Mouse (Mus musculus): Measurements from ENCODE around the gene Prr14. TPM values are rescaled to one million over a fixed set of nuclear protein-coding genes. Genes with fewer than 3 reads are reported as not detected.
"Not testable (repeated sequence)": the region's sequence is repeated elsewhere in the genome, so short reads cannot be mapped to it uniquely, and the experiment has no call there.

Prr14 gene
- polyA plus RNA-seq, 1 experiment from 2014 or later: 55.9 TPM

DNA sequence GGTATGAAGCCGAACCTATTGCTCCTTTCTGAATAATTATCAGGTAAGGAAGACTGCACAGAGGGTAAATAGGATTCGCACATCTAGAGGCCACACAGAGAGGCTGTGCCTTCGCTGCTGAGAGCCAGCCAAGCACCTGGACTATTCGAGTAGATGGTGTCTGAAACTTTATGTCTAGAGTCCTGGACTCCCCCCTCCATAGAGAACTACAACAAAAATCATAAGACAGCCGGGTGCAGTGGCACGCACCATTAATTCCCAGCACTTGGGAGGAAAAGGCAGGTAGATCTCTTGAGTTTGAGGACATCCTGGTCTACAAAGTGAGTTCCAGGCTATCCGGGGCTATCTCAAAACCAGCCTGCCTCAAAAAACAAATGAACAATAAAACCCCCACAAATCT is 9.4 kb upstream of the Prr14 start:
- Histone ChIP-seq H3K4me1 (peaks cover 26% of the 10 kb centered on the region), H3K4me3 (replicated peaks) (peak overlapping the region; percentile 68), H3K36me3 (peaks cover 31% of the 10 kb centered on the region), H3K27me3 (no peaks in the 10 kb centered on the region), H3K27ac (replicated peaks) (no peak overlapping the region), H3K4me2 (replicated peaks) (peak overlapping the region; percentile 63), H3K9me3 (replicated peaks) (no peaks in the 10 kb centered on the region), H3K9ac (0 out of 2 replicates have a peak overlapping the region, but pooled peaks have one; percentile 12)
- 81% methylated on average over 7 of the region's 7 CpGs for WGBS
- no peak for ATAC-seq (ENCODE audit: insufficient number of reproducible peaks, low FRiP score, low TSS enrichment, low read depth)

DNA sequence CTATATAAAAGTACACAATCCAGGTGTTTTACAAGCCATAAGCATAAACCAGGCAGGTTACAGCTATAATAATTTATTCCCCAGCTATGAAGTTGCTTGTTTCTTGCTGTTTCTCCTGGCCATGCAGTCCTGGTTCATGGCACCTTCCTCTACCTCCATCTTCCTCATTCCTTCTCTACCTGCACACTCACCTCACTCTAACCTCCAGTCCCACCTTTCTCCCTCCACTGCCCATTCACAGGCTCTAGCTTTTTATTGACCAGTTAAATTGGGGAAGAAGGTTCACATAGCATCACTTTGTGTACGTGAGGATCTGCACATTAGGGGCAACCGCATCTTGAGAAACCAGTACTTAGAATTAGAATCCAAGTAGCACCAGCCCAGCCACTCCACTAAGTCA is 6.4 kb upstream of the Prr14 start:
- Histone ChIP-seq H3K4me2 (replicated peaks) (no peak overlapping the region), H3K27ac (replicated peaks) (no peak overlapping the region), H3K4me3 (replicated peaks) (no peak overlapping the region), H3K9me3 (replicated peaks) (no peaks in the 10 kb centered on the region), H3K4me1 (peaks cover 26% of the 10 kb centered on the region), H3K9ac (no peak overlapping the region), H3K36me3 (peaks cover 32% of the 10 kb centered on the region), H3K27me3 (no peaks in the 10 kb centered on the region)
- ATAC-seq (ENCODE audit: insufficient number of reproducible peaks, low FRiP score, low TSS enrichment, low read depth): no peak
- WGBS: 95% methylated on average over 2 of the region's 2 CpGs

DNA sequence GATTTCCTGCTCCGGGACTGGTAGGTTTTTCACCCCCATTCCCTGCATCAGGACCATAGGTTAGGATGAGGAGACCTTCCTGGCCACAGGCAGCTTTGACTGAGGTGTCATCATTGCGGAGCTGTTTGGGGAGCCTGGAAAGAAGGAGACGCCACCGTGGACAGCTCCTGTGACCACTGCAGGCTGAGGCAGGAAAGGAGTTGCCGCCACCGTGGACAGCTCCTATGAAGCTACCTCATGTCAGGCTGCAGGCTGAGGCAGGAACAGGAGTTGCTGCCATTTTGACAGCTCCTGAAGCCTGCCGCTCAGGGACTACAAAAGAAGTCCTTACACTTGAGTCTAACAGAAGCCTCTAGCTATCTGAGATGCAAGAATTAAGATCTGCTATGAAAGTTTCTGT is 4.5 kb upstream of the Prr14 start:
- ATAC-seq (ENCODE audit: insufficient number of reproducible peaks, low FRiP score, low TSS enrichment, low read depth): no peak
- H3K4me1 ChIP-seq: peaks cover 19% of the 10 kb centered on the region
- H3K27ac ChIP-seq (replicated peaks): no peak overlapping the region
- H3K9me3 ChIP-seq (replicated peaks): no peaks in the 10 kb centered on the region
- no peak overlapping the region for H3K4me2 ChIP-seq (replicated peaks)
- H3K9ac ChIP-seq: no peak overlapping the region
- H3K36me3 ChIP-seq: peaks cover 39% of the 10 kb centered on the region
- 90% methylated on average over 7 of the region's 7 CpGs for WGBS
- H3K27me3 ChIP-seq: no peaks in the 10 kb centered on the region
- no peak overlapping the region for H3K4me3 ChIP-seq (replicated peaks)

DNA sequence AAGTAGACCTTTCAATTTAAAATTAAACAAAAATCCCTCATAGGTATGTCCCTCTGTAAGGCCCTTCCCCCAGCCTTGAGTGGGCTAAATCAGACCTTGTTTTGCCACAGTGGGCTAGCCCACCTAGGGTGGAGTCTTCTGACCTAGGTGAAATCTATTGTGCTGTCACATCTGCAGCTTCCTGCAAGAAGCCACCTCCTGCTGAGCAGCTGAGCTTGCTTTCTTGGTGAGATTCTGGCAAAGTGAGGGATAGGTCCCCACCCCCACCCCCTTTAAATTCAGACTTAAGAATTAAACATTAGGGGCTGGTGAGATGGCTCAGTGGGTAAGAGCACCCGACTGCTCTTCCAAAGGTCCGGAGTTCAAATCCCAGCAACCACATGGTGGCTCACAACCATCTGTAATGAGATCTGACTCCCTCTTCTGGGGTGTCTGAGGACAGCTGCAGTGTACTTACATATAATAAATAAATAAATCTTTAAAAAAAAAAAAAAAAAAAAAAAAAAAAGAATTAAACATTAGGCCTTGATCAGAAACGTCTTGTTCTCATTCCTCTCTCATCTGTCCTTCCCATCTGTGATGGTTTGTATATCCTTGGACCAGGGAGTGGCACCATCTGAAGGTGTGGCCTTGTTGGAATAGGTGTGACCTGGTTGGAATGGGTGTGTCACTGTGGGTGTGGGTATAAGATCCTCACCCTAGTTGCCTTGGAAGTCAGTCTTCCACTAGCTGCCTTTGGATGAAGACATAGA is 864 bp upstream of the Prr14 start:
- H3K4me3 ChIP-seq (replicated peaks); ATAC-seq (ENCODE audit: insufficient number of reproducible peaks, low FRiP score, low TSS enrichment, low read depth); H3K27me3 ChIP-seq; H3K4me2 ChIP-seq (replicated peaks); H3K4me1 ChIP-seq; H3K9ac ChIP-seq; H3K27ac ChIP-seq (replicated peaks); H3K9me3 ChIP-seq (replicated peaks): not testable (repeated sequence)
- 85% methylated on average over 3 of the region's 3 CpGs for WGBS
- peaks cover 41% of the 10 kb centered on the region for H3K36me3 ChIP-seq

DNA sequence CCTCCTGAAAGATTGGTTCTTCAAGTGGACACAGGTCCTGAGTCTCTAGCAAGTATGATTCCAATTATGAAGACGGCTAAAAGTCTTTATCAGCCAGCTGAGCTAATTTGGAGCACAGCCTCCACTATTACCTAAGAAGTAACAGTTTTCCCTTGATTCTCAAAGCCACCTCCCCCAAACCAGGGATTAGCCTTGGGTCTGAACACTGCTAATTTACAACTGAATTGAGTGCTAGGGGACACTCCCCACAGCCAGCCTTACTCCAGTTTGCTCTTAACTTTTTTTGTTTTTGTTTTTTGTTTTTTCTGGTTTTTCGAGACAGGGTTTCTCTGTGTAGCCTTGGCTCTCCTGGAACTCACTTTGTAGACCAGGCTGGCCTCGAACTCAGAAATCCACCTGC is 5.8 kb downstream of the Prr14 start:
- Histone ChIP-seq H3K27ac (replicated peaks) (no peak overlapping the region), H3K4me1 (peaks cover 5% of the 10 kb centered on the region), H3K9me3 (replicated peaks) (no peaks in the 10 kb centered on the region), H3K4me2 (replicated peaks) (no peak overlapping the region), H3K36me3 (peaks cover 32% of the 10 kb centered on the region), H3K27me3 (no peaks in the 10 kb centered on the region), H3K4me3 (replicated peaks) (no peak overlapping the region), H3K9ac (no peak overlapping the region)
- WGBS: 81% methylated on average over 3 of the region's 3 CpGs
- no peak for ATAC-seq (ENCODE audit: insufficient number of reproducible peaks, low FRiP score, low TSS enrichment, low read depth)

DNA sequence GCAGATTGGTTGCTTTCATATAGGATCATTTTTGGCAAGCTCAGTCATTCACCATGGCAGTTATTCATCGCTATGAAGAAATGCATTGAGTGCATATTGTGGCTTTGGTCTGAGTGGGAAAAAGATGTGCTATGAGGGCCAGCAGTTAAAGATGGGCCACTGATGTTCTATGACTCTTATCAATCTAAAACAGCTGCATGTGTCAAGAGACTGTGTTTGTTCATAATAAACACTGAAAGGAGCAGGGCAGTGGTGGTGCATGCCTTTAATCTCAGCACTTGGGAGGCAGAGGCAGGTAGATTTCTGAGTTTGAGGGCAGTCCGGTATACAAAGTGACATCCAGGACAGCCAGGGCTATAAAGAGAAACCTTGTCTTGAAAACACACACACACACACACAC is 6.3 kb downstream of the Prr14 start:
- H3K9me3 ChIP-seq (replicated peaks); ATAC-seq (ENCODE audit: insufficient number of reproducible peaks, low FRiP score, low TSS enrichment, low read depth); H3K4me1 ChIP-seq; H3K27me3 ChIP-seq; H3K4me2 ChIP-seq (replicated peaks); H3K27ac ChIP-seq (replicated peaks); H3K9ac ChIP-seq; H3K4me3 ChIP-seq (replicated peaks): not testable (repeated sequence)
- 92% methylated on average over 2 of the region's 2 CpGs for WGBS
- peaks cover 31% of the 10 kb centered on the region for H3K36me3 ChIP-seq

DNA sequence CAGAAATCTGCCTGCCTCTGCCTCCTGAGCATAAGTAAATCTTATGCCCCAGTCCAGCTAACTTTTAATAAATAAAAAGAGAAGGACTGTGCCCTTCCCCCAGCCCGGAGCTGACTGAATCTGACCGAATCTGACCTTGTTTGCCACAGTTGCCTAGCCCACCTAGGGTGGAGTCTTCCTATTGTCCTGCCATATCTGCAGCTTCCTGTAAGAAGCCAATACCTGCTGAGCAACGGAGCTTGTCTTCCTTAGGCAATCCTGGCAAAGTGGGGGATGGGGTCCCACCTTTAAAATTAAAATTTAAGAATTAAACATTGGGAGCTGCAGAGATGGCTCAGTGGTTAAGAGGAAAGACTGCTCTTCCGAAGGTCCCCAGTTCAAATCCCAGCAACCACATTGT is 7.2 kb downstream of the Prr14 start:
- no peak overlapping the region for H3K27ac ChIP-seq (replicated peaks)
- no peaks in the 10 kb centered on the region for H3K27me3 ChIP-seq
- H3K9me3 ChIP-seq (replicated peaks): no peaks in the 10 kb centered on the region
- no peak overlapping the region for H3K9ac ChIP-seq
- peaks cover 5% of the 10 kb centered on the region for H3K4me1 ChIP-seq
- no peak overlapping the region for H3K4me3 ChIP-seq (replicated peaks)
- no peak for ATAC-seq (ENCODE audit: insufficient number of reproducible peaks, low FRiP score, low TSS enrichment, low read depth)
- H3K36me3 ChIP-seq: peaks cover 31% of the 10 kb centered on the region
- 91% methylated on average over 4 of the region's 4 CpGs for WGBS
- H3K4me2 ChIP-seq (replicated peaks): no peak overlapping the region

DNA sequence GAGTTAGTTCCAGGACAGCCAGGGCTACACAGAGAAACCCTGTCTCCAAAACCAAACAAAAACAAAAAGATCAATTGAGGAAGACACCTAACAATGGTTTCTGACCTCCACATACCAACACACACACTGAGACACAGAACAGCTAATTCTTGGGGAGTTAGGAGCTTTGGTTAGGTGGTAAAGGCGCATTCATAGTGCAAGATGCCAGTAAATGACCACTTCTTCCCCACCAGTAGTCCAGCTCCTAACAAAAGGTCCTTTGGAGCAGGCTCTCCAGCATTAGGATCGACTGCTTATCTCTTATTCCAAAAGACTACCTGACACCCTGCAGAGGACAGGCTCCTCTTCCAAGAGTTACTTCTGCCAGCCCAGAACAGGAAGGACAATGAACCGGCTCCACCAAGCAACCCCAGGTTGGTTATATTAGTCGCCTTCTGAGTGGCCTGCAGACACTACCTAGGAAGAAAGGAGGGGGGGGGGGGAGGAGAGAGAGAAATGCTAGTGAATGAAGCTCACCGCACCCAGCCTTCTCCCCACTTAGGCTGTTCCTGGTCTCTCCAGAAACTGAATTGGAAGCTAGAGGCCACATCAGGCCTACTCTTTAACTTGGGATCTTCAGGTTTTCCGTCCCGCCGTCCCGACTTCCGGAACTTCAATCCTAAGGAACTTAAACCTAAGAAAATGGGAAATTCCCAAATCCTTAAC is 10.8 kb downstream of the Prr14 start:
- Histone ChIP-seq H3K9ac (peak overlapping the region; percentile 48), H3K4me1 (peaks cover 17% of the 10 kb centered on the region), H3K36me3 (peaks cover 44% of the 10 kb centered on the region), H3K9me3 (replicated peaks) (no peaks in the 10 kb centered on the region), H3K27ac (replicated peaks) (peak overlapping the region; percentile 99), H3K4me2 (replicated peaks) (peak overlapping the region; percentile 78), H3K4me3 (replicated peaks) (peak overlapping the region; percentile 63), H3K27me3 (no peaks in the 10 kb centered on the region)
- WGBS: 8% methylated on average over 10 of the region's 10 CpGs
- no peak for ATAC-seq (ENCODE audit: insufficient number of reproducible peaks, low FRiP score, low TSS enrichment, low read depth)

DNA sequence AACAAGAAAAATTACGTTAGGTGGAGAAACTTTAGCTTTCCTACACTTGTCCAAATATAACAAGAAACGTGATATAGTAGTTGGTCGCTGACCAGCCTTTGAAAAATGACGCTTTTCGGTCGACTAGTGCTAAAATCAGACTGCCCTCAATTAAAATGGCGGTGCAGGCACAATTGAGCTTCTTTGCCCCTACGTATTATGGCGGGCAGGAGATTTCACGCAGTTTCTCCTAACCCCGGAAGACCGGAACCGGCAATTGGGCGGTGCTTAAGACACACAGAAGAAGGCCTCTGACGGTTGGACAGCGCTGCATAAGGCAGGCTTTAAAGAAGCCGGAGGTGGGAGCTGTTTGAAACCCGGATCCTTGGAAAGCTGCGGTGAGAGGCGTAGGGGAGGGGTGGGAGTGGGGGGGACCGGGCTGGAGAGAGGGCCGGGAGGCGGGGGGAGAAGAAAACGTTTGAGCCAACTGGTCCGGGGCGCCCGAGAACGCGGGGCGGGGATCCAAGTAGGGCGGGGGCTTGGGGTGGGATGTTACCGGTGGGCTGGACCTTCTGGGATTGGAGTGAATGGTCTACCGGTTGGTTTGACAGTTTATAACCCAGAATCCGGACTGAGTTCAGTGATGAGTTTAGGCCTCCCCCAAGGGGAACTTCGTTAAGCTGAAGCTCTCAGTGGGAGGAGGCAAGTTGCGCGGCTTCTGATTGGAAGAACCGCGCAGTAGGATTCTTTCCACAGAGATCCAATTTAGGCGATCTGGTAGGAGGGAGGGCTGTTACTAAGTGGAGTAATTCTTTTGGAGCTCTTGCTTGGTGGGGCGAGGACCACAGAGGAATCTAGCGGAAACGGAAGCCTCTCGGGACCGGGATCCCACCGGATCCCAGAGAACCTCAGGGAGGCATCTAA is 11.6 kb downstream of the Prr14 start:
- Histone ChIP-seq H3K27me3 (no peaks in the 10 kb centered on the region), H3K4me3 (replicated peaks) (peak overlapping the region; percentile 63), H3K9me3 (replicated peaks) (no peaks in the 10 kb centered on the region), H3K9ac (peak overlapping the region; percentile 81), H3K4me1 (peaks cover 17% of the 10 kb centered on the region), H3K36me3 (peaks cover 50% of the 10 kb centered on the region), H3K27ac (replicated peaks) (peak overlapping the region; percentile 99), H3K4me2 (replicated peaks) (peak overlapping the region; percentile 78)
- WGBS: under 1% methylated on average over 45 of the region's 46 CpGs
- ATAC-seq (ENCODE audit: insufficient number of reproducible peaks, low FRiP score, low TSS enrichment, low read depth): peak; percentile 93

DNA sequence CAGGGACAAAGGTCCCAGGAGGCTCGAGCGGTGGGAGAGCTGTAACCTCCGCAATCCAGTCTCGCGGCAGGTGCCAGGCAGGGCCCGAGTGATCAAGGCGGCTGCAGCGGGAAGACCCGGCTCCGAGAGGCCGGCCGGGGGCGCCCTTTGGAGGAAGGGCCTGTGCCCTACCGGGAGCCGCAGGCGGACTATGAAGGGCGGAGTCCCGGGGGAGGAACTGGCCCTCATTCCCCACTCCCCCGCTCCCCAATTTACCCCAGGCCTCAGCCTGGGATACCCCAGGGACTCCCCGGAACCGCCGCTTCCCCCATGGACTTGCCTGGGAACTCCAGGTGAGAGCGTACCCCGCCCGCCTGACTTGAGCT is 12.2 kb downstream of the Prr14 start:
- Histone ChIP-seq H3K36me3 (peaks cover 50% of the 10 kb centered on the region), H3K4me3 (replicated peaks) (peak overlapping the region; percentile 63), H3K4me2 (replicated peaks) (peak overlapping the region; percentile 78), H3K9ac (peak overlapping the region; percentile 81), H3K27ac (replicated peaks) (peak overlapping the region; percentile 99), H3K9me3 (replicated peaks) (no peaks in the 10 kb centered on the region), H3K27me3 (no peaks in the 10 kb centered on the region), H3K4me1 (peaks cover 17% of the 10 kb centered on the region)
- WGBS: under 1% methylated on average over 25 of the region's 25 CpGs
- peak; percentile 5 for ATAC-seq (ENCODE audit: insufficient number of reproducible peaks, low FRiP score, low TSS enrichment, low read depth)

DNA sequence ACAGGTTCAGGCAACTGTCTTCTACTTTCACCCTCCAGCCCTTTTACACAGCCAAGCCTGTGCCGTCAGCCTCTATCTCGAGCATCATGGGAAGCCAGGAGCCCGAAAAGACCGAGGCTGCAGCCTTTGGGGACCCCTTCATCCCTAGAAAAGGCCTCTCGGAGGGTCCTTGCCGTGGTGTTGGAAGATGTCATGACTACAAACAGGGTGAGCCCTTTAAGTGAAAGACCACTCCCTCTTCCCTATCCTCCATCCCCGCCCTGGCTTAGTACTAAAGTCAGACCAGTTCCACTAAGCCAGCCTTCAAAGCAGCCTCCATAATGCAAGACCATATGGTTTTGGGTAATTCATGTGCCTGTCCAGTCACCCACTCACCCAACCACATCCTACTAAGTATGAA is 12.6 kb downstream of the Prr14 start:
- 2% methylated on average over 7 of the region's 7 CpGs for WGBS
- peaks cover 46% of the 10 kb centered on the region for H3K36me3 ChIP-seq
- H3K9ac ChIP-seq: peak overlapping the region; percentile 81
- H3K27me3 ChIP-seq: no peaks in the 10 kb centered on the region
- peak overlapping the region; percentile 63 for H3K4me3 ChIP-seq (replicated peaks)
- no peaks in the 10 kb centered on the region for H3K9me3 ChIP-seq (replicated peaks)
- peak overlapping the region; percentile 78 for H3K4me2 ChIP-seq (replicated peaks)
- peak overlapping the region; percentile 99 for H3K27ac ChIP-seq (replicated peaks)
- ATAC-seq (ENCODE audit: insufficient number of reproducible peaks, low FRiP score, low TSS enrichment, low read depth): no peak
- H3K4me1 ChIP-seq: peaks cover 21% of the 10 kb centered on the region
